Mouse (Mus musculus) adrenal gland, adult 2 months (tissue): ENCODE measurements at regions not wholly inside any gene's neighbourhood (a gene's known extent, or its start where the extent isn't known, plus 50 kb on each side); places are given as distances from the start of the nearest gene placed in this dataset.

ENCODE experiments used
- DNase-seq: peaks from one replicate; pipeline ENCODE4 v3.0.0; 2021

DNA sequence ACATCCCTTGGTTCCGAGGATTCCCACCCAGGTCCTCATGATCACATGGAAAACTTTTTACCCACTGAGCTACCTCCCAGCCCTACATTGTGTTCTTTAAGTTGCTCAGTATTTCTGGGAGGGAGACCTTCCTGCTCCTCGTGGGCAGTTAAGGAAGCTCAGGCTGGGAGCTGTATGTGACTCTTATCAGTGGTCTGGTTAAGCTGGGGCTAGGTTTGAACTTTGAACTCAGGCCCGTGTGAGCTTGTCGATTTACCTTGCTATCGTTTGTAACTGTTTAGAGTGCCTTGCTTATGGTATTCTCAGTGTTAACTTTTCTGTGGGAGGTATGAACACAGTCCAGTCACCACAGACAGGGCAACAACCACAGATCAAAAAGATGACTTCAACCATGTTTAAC is 68.4 kb upstream of the Tpm1 start:
- no peak for DNase-seq

DNA sequence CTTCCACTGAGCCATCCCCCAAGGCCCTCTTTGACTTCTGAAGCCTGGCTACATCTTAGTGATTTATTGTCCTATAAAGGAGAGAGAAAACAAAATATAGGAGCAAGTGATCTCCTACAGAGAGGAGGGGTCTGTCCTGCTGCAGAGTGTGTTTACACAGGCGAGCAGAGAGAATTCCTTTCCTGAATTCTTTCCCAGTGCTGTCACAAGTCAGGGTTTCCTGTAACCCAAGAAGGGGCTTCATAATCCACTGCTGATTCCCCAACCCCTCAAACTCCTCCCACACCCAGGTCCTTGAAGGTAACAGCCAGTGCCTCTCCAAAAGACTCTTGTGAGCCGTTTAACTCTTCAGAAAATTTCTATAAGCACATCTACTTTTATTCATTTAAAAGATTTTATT is 66.8 kb upstream of the Tpm1 start:
- DNase-seq, result no peak

DNA sequence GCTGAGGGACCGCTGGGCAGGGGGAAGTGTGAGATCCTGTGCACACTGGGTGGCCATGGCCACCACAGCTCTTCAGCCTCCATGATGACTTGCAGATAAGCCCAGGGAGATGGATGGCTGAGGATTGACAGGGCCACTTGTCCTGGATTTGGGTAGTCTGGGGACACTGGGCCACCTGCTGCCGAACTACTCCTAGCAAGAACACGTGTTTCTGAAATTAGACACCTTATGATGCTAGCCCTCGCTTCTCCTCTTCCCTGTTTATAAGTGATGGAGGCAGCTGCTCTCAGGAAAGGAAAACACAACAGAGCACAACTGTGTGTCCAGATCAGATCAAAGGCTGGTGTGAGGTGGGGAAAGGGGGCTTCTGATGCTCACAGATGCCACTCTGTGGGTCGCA is 64.9 kb upstream of the Tpm1 start:
- no peak for DNase-seq

DNA sequence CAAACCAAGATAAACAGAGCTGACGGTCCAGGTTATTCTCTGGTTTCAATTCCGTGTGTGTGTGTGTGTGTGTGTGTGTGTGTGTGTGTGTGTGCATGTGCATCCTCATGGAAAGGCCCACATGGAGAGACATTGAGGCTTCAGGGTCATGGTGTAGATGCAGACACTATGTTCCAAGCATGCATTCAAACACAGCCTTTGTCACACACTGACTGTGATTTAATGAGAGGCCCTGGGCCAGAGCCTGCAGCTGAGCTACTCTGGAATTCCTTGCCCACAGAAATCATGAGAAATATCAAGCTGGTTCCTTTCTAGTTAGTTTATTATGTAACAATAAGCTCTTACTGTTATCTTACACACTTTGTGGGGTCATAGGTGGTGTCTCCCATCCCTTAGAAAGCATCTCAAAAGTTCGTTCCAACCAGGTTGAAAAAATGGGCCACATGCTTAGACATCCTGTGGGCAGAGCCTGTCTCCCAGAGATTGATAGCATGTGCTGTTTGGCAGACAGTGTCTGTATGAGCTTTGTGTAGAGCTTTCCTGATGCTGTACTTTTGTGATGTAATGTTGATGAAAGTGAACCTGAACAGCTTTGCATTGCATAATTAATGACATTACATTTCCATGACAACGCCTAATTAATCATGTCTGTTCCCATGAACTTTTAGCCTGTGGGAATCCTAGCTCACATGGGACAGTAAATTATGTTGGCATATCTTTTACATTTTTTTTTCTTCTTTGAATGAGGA is 62.8 kb upstream of the Tpm1 start:
- peak; percentile 14 for DNase-seq

DNA sequence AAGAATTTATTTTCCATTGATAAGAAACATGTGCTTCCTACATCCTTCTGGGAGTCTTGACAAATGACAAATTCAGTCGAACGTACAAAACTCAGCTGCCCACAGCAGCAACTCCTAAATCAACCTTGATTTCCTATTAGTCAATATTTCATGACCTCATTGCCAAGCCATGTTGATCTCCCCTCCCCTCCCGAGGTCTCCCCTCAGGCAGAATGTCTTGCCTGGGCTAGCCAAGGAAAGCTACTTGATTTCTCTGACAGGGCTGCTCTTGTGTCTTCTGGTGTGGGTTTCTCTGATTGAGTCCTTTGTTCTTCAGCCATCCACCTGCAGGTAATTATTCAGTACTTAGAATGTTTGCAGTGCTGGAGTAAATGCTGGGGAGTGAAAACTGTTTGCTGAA is 58.7 kb upstream of the Tpm1 start:
- no peak for DNase-seq

DNA sequence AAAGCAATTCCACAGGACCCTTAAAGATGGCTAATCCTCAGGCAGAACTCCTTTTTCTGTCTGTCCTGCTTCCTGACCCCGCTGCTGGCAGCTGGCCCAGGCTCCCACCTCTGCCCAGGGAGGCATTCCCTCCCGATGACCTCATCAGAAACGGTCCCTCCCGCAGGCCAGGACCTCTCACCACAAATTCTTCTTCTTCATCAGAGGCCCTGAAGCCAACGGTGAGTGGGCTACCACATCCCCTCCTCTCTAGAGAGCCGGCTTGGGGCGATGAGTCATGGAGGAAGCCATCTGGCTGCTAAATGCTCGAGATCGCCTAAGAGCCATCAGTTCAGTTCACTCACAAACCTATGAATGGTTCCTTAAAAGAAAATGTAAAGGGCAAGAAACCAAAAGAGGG is 56.7 kb upstream of the Tpm1 start:
- peak; percentile 47 for DNase-seq

DNA sequence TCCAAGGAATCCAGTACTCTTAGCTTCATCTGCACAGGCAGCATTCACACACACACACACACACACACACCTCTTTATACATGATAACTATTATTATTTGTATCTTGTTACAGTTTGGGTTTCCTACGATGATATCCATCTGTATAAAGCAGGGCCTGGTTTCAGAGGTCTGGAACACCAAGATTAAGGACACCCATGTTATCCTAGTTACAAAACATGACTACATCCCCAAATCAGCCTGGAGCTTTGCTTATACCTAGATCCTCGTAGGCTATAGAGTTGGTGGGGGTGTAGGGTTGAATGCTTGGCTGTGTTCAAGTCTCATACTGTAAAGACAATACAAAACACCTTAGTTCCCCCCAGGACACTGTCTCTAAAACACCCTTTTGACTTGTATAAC is 56.0 kb upstream of the Tpm1 start:
- DNase-seq, result no peak

DNA sequence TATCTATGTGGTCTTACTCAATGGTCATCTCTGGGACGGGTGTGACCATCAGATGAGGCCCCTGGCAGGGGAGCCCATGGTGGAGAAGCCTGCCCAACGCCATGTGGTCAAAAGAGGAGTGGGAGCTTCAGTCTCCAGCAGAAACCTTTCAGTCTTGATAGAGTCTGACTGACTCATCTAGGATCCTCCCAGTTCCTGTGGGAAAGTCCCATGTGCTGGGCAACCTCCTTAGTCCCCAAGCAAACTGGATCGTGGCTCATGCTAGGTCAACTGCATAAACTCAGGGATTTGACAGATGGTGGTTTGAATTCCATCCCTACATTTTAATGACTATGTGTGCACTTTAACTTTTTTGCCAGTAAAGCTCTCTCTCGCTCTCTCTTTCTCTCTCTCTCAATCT is 55.4 kb upstream of the Tpm1 start:
- no peak for DNase-seq

DNA sequence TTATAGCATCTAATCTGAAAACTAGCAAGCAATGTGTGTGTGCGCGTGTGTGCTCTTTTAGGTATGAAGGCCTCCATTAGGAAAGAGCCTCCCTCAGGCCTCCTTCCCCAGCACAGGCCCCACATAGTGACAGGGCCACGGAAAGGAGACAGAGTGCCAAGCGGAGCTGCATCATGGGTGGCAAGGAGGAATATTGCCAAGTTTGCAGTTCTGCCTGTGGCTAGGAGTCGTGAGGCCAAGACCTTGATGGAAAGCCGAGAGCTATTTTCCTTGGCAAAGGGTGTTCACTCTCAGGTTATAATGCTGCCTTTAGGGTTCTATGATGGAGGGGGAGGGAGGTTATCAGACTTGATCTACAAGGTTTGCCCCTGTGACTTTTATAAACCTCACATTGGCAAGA is 53.4 kb upstream of the Tpm1 start:
- peak; percentile 80 for DNase-seq

DNA sequence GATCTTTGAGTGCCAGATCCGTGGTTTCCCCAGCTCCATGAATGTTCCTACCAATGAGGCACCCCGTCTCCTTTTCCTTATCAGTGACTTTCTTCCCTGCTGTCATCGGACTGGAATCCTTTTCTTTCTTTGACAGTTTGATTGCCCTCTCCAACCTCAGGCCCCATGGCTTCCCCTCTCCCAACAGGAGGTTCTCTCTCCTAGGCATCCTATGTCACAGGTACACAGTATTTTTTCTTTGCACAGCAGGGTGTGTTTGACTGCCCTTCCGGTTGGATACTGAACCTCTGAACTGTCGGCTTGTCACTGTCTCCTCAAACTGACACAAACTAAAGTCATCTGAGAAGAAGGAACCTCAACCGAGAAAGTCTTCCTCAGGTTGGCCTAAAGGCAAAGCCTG is 50.3 kb upstream of the Tpm1 start:
- DNase-seq, result no peak
